Mouse (Mus musculus) hindbrain, embryonic 16.5 days (tissue): ENCODE measurements around the gene Acsl5. TPM values are rescaled to one million over a fixed set of nuclear protein-coding genes. Genes with fewer than 3 reads are reported as not detected.

Experiments used
- ATAC-seq: fragments of 200-750 bp; cut with Nextera tagmentation; 2 replicates; pipeline ENCODE4 v1.8.0; 2017; ENCODE audit warnings: moderate TSS enrichment, moderate library complexity
- H3K27ac ChIP-seq: fragments of 300-500 bp; sonication (generic); 2 replicates; pipeline ENCODE4 v1.5.1; 2014; ENCODE audit warnings: low read depth, mild to moderate bottlenecking, control low read depth, low read length, moderate library complexity
- H3K27me3 ChIP-seq: fragments of 300-500 bp; sonication (generic); replicated peaks from 2 replicates; pipeline ENCODE4 v1.6.1; 2014; ENCODE audit warnings: low read length; ENCODE audit not compliant: control insufficient read depth, insufficient read depth
- H3K36me3 ChIP-seq: fragments of 300-500 bp; sonication (generic); 2 replicates; pipeline ENCODE4 v1.6.1; 2014; ENCODE audit warnings: mild to moderate bottlenecking, low read length, moderate library complexity, mixed read lengths; ENCODE audit not compliant: control insufficient read depth, insufficient read depth
- H3K4me1 ChIP-seq: fragments of 300-500 bp; sonication (generic); 2 replicates; pipeline ENCODE4 v1.6.1; 2014; ENCODE audit warnings: low read depth, low read length; ENCODE audit not compliant: control insufficient read depth, insufficient read depth
- H3K4me2 ChIP-seq: fragments of 300-500 bp; sonication (generic); 2 replicates; pipeline ENCODE4 v1.6.1; 2014; ENCODE audit warnings: mild to moderate bottlenecking, low read length, control low read depth, moderate library complexity
- H3K4me3 ChIP-seq: fragments of 300-500 bp; sonication (generic); 2 replicates; pipeline ENCODE4 v1.5.1; 2014; ENCODE audit warnings: mild to moderate bottlenecking, low read length, control low read depth, moderate library complexity
- H3K9ac ChIP-seq: fragments of 300-500 bp; sonication (generic); 2 replicates; pipeline ENCODE4 v1.6.1; 2014; ENCODE audit warnings: low read depth, mild to moderate bottlenecking, control low read depth, low read length, moderate library complexity
- H3K9me3 ChIP-seq: fragments of 300-500 bp; sonication (generic); 2 replicates; pipeline ENCODE4 v1.6.1; 2014; ENCODE audit warnings: mild to moderate bottlenecking, low read length, moderate library complexity; ENCODE audit not compliant: control insufficient read depth
- WGBS: fragments of 180-500 bp; shearing (Covaris S2); extraction: QIAGEN DNeasy Blood & Tissue Kit; methylation state at CpG from one replicate; pipeline ENCODE4 v1.1.7; 2014; 5-methylcytosine and 5-hydroxymethylcytosine counted together
- polyA plus RNA-seq: library from polyadenylated mRNA; unstranded; fragments of >200 nt; fragmentation: Nextera tagmentation; extraction: Ambion mirVana; gene quantifications from 2 replicates; pipeline ENCODE4 v1.2.1, GENCODE M21; 2015

Acsl5 gene
- polyA plus RNA-seq, 1 experiment from 2014 or later = 20.1 TPM

DNA sequence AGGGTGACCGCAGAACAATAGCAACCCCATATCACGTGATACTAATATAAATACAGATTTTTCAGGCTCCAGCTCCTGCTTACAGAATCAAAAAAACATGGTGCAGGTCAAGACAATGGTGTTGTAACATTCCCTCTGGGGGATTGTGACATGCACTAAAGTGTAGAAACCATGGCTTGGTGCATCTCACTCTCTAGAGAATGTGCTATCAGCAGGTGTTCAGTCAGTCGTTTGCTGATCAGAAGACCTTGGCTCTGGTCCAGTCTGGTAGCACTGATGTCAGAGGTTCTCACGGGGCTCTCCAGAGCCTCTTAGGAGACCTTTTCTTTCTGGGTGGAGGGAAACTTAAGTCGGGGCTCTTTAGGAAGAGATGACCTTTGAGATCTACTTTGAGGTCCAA lies 1.3 kb upstream of the Acsl5 start:
- ATAC-seq = no peak
- H3K4me1 ChIP-seq = peaks cover 10% of the 10 kb centered on the region
- H3K4me3 ChIP-seq = no peak overlapping the region
- no peaks in the 10 kb centered on the region for H3K27me3 ChIP-seq
- WGBS = 81% methylated on average over 5 of the region's 5 CpGs
- no peaks in the 10 kb centered on the region for H3K9me3 ChIP-seq
- no peak overlapping the region for H3K4me2 ChIP-seq
- H3K27ac ChIP-seq = no peak overlapping the region
- no peak overlapping the region for H3K9ac ChIP-seq
- no peaks in the 10 kb centered on the region for H3K36me3 ChIP-seq

- no peaks in the 10 kb centered on the region for H3K9me3 ChIP-seq
- WGBS = 5% methylated on average over 9 of the region's 9 CpGs
- 0 out of 2 replicates have a peak, but pooled peaks have one; percentile 14 for ATAC-seq
- H3K4me1 ChIP-seq = peaks cover 10% of the 10 kb centered on the region
- H3K4me3 ChIP-seq = peak overlapping the region; percentile 51
- no peaks in the 10 kb centered on the region for H3K36me3 ChIP-seq
- H3K9ac ChIP-seq = peak overlapping the region; percentile 73
- peak overlapping the region; percentile 83 for H3K4me2 ChIP-seq
- no peaks in the 10 kb centered on the region for H3K27me3 ChIP-seq
- H3K27ac ChIP-seq = peak overlapping the region; percentile 59
Observed at GRCm38 (mm10) chr19:55253239-55253569, 1.5 kb downstream of the Acsl5 start.

GRCm38 (mm10) chr19:55253570-55254441 lies 2.1 kb downstream of the Acsl5 start:
- under 1% methylated on average over 32 of the region's 32 CpGs for WGBS
- peaks cover 10% of the 10 kb centered on the region for H3K4me1 ChIP-seq
- H3K4me3 ChIP-seq = peak overlapping the region; percentile 51
- H3K27me3 ChIP-seq = no peaks in the 10 kb centered on the region
- no peaks in the 10 kb centered on the region for H3K36me3 ChIP-seq
- H3K27ac ChIP-seq = peak overlapping the region; percentile 59
- ATAC-seq = peak; percentile 85
- H3K9ac ChIP-seq = peak overlapping the region; percentile 73
- H3K4me2 ChIP-seq = peak overlapping the region; percentile 83
- no peaks in the 10 kb centered on the region for H3K9me3 ChIP-seq

- Histone ChIP-seq H3K4me1 (peaks cover 10% of the 10 kb centered on the region), H3K4me2 (peak overlapping the region; percentile 83), H3K36me3 (no peaks in the 10 kb centered on the region), H3K9ac (peak overlapping the region; percentile 73), H3K27ac (peak overlapping the region; percentile 59; the same call in 1 of the 2 replicates), H3K4me3 (peak overlapping the region; percentile 51), H3K27me3 (no peaks in the 10 kb centered on the region), H3K9me3 (no peaks in the 10 kb centered on the region)
- 11% methylated on average over 5 of the region's 5 CpGs for WGBS
- peak; percentile 67 for ATAC-seq
Observed at GRCm38 (mm10) chr19:55254513-55255016, 2.8 kb downstream of the Acsl5 start.

DNA sequence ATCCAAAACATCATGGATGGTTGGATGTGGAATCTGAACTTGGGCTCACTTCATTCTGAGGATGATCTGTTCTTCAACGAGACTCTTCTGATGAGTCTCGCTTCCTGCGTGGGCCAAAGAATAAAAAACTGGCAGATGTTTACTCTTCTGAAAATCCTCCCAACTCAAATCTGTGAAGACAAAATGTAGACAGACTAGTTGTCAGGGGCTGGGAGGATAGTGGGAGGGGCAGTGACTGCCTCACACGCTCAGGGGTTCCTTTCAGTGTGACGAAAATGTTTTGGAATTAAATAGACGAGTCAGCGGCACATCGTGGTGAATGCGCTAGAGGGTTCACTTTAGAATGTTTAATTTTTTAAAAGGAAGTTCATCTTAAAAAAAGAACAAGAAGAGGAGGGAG lies 4.4 kb downstream of the Acsl5 start:
- H3K4me2 ChIP-seq = no peak overlapping the region
- no peak overlapping the region for H3K9ac ChIP-seq
- no peaks in the 10 kb centered on the region for H3K9me3 ChIP-seq
- no peak overlapping the region for H3K27ac ChIP-seq
- no peak overlapping the region for H3K4me3 ChIP-seq
- no peaks in the 10 kb centered on the region for H3K36me3 ChIP-seq
- 76% methylated on average over 9 of the region's 9 CpGs for WGBS
- H3K27me3 ChIP-seq = no peaks in the 10 kb centered on the region
- peaks cover 10% of the 10 kb centered on the region for H3K4me1 ChIP-seq
- no peak for ATAC-seq

GRCm38 (mm10) chr19:55257656-55258375 lies 6.1 kb downstream of the Acsl5 start:
- no peaks in the 10 kb centered on the region for H3K36me3 ChIP-seq
- no peaks in the 10 kb centered on the region for H3K9me3 ChIP-seq
- ATAC-seq = no peak
- H3K27ac ChIP-seq = no peak overlapping the region
- WGBS = 88% methylated on average over 5 of the region's 5 CpGs
- peaks cover 10% of the 10 kb centered on the region for H3K4me1 ChIP-seq
- no peak overlapping the region for H3K4me3 ChIP-seq
- no peak overlapping the region for H3K9ac ChIP-seq
- H3K27me3 ChIP-seq = no peaks in the 10 kb centered on the region
- H3K4me2 ChIP-seq = no peak overlapping the region

GRCm38 (mm10) chr19:55258514-55258913 lies 6.8 kb downstream of the Acsl5 start:
- WGBS = 90% methylated on average over 5 of the region's 5 CpGs
- Histone ChIP-seq H3K4me1 (peaks cover 5% of the 10 kb centered on the region), H3K36me3 (no peaks in the 10 kb centered on the region), H3K27me3 (no peaks in the 10 kb centered on the region), H3K4me3 (no peak overlapping the region), H3K27ac (no peak overlapping the region), H3K9ac (no peak overlapping the region), H3K9me3 (no peaks in the 10 kb centered on the region), H3K4me2 (no peak overlapping the region)
- ATAC-seq = no peak

GRCm38 (mm10) chr19:55260389-55261184 lies 8.8 kb downstream of the Acsl5 start:
- Histone ChIP-seq H3K9ac (no peak overlapping the region), H3K9me3 (no peaks in the 10 kb centered on the region), H3K27ac (no peak overlapping the region), H3K4me2 (no peak overlapping the region), H3K4me3 (no peak overlapping the region), H3K27me3 (no peaks in the 10 kb centered on the region), H3K4me1 (no peaks in the 10 kb centered on the region), H3K36me3 (no peaks in the 10 kb centered on the region)
- WGBS = 70% methylated on average over 12 of the region's 12 CpGs
- no peak for ATAC-seq
